In genomic region chr1:65535674-65536073, GRCm38 (mm10) we compare ENCODE assay signal across 19 mouse cellular contexts.
DNase-seq lines count a peak whose midpoint lies in the region; ATAC-seq and TF ChIP-seq lines count a peak whose summit lies in the region.
"Had no signal": no experiment of that assay in that cellular context is flagged by ENCODE, and none has a peak within 500 bp of the region (broad histone marks: within the 10 kb centered on the region; RNA-seq: fewer than 3 reads in every experiment).

No protein-coding gene starts in this region.

- WGBS in hindbrain, embryonic 11.5 days, result 59% methylated on average over 3 of the region's 3 CpGs
- 69% methylated on average over 3 of the region's 3 CpGs for WGBS in hindbrain, embryonic 16.5 days
- WGBS in lung, embryonic 15.5 days, result 44% methylated on average over 3 of the region's 3 CpGs
- 25% methylated on average over 3 of the region's 3 CpGs for WGBS in embryonic facial prominence, embryonic 14.5 days

- H3K4me3 ChIP-seq in hindbrain, embryonic 11.5 days (ENCODE audit: low read depth, low read length), result no peak overlapping the region
- H3K4me3 ChIP-seq in hindbrain, embryonic 16.5 days (ENCODE audit: low read length), result no peak overlapping the region
- no peak overlapping the region for H3K4me3 ChIP-seq in lung, embryonic 15.5 days
- H3K4me3 ChIP-seq in embryonic facial prominence, embryonic 14.5 days (ENCODE audit: low read depth, low read length), result no peak overlapping the region
- H3K4me3 ChIP-seq in gastrocnemius, adult 2 months, result no peak overlapping the region
- H3K4me3 ChIP-seq: forebrain, embryonic 13.5 days; layer of hippocampus, adult 2 months; megakaryocyte, embryonic 14.5 days; stomach, embryonic 15.5 days had no signal

- H3K9me3 ChIP-seq in hindbrain, embryonic 11.5 days (ENCODE audit: control insufficient read depth, low read length), result no peaks in the 10 kb centered on the region
- H3K9me3 ChIP-seq in hindbrain, embryonic 16.5 days (ENCODE audit: control insufficient read depth, low read length), result no peaks in the 10 kb centered on the region
- no peaks in the 10 kb centered on the region for H3K9me3 ChIP-seq in lung, embryonic 15.5 days
- no peaks in the 10 kb centered on the region for H3K9me3 ChIP-seq in embryonic facial prominence, embryonic 14.5 days (ENCODE audit: control insufficient read depth, low read length)
- H3K9me3 ChIP-seq: forebrain, embryonic 13.5 days; megakaryocyte, embryonic 14.5 days; stomach, embryonic 15.5 days had no signal

- no peaks in the 10 kb centered on the region for H3K36me3 ChIP-seq in hindbrain, embryonic 11.5 days (ENCODE audit: control insufficient read depth, insufficient read depth, low read length)
- no peaks in the 10 kb centered on the region for H3K36me3 ChIP-seq in hindbrain, embryonic 16.5 days (ENCODE audit: control insufficient read depth, insufficient read depth, low read length)
- no peaks in the 10 kb centered on the region for H3K36me3 ChIP-seq in lung, embryonic 15.5 days
- H3K36me3 ChIP-seq in embryonic facial prominence, embryonic 14.5 days (ENCODE audit: control insufficient read depth, insufficient read depth, low read length), result no peaks in the 10 kb centered on the region
- H3K36me3 ChIP-seq: stomach, embryonic 15.5 days had no signal

- intact Hi-C loops in gastrocnemius, adult 2 months (cut with DNase I), result no loop called here

- H3K4me2 ChIP-seq in hindbrain, embryonic 11.5 days (replicated peaks; ENCODE audit: low read depth, low read length), result no peak overlapping the region
- no peak overlapping the region for H3K4me2 ChIP-seq in hindbrain, embryonic 16.5 days (ENCODE audit: low read length)
- no peak overlapping the region for H3K4me2 ChIP-seq in lung, embryonic 15.5 days
- H3K4me2 ChIP-seq in embryonic facial prominence, embryonic 14.5 days (ENCODE audit: low read depth, low read length), result no peak overlapping the region
- H3K4me2 ChIP-seq: forebrain, embryonic 13.5 days; liver, embryonic 11.5 days; stomach, embryonic 15.5 days had no signal

- H3K9ac ChIP-seq in hindbrain, embryonic 11.5 days (ENCODE audit: low read depth, low read length), result no peak overlapping the region
- no peak overlapping the region for H3K9ac ChIP-seq in hindbrain, embryonic 16.5 days (ENCODE audit: low read depth, low read length)
- H3K9ac ChIP-seq in lung, embryonic 15.5 days, result no peak overlapping the region
- no peak overlapping the region for H3K9ac ChIP-seq in embryonic facial prominence, embryonic 14.5 days (ENCODE audit: low read depth, low read length)
- H3K9ac ChIP-seq: forebrain, embryonic 13.5 days; stomach, embryonic 15.5 days had no signal

- no peak overlapping the region for H3K27ac ChIP-seq in hindbrain, embryonic 11.5 days (ENCODE audit: low read depth, low read length)
- no peak overlapping the region for H3K27ac ChIP-seq in hindbrain, embryonic 16.5 days (ENCODE audit: low read depth, low read length)
- no peak overlapping the region for H3K27ac ChIP-seq in lung, embryonic 15.5 days
- H3K27ac ChIP-seq in embryonic facial prominence, embryonic 14.5 days (replicated peaks; ENCODE audit: low read depth, low read length), result no peak overlapping the region
- no peak overlapping the region for H3K27ac ChIP-seq in gastrocnemius, adult 2 months
- H3K27ac ChIP-seq: forebrain, embryonic 13.5 days; layer of hippocampus, adult 2 months; stomach, embryonic 15.5 days had no signal

- no peaks in the 10 kb centered on the region for H3K27me3 ChIP-seq in hindbrain, embryonic 11.5 days (ENCODE audit: control insufficient read depth, insufficient read depth, low read length)
- no peaks in the 10 kb centered on the region for H3K27me3 ChIP-seq in hindbrain, embryonic 16.5 days (replicated peaks; ENCODE audit: control insufficient read depth, insufficient read depth, low read length)
- H3K27me3 ChIP-seq in lung, embryonic 15.5 days, result no peaks in the 10 kb centered on the region
- no peaks in the 10 kb centered on the region for H3K27me3 ChIP-seq in embryonic facial prominence, embryonic 14.5 days (replicated peaks; ENCODE audit: control insufficient read depth, insufficient read depth, low read length)
- H3K27me3 ChIP-seq: forebrain, embryonic 13.5 days; megakaryocyte, embryonic 14.5 days; stomach, embryonic 15.5 days had no signal

- peak; percentile 4 for DNase-seq in hindbrain, embryonic 11.5 days (ENCODE audit: low spot score)
- no peak for DNase-seq in lung, postnatal 4 days
- DNase-seq in embryo, embryonic 10 days (ENCODE audit: low spot score), result peak; percentile 25
- DNase-seq in embryonic facial prominence, embryonic 14.5 days (ENCODE audit: low spot score), result peak; percentile 33
- DNase-seq in gastrocnemius, adult 2 months, result no peak
- no peak for DNase-seq in adrenal gland, postnatal 25 days
- DNase-seq: adrenal gland, postnatal 10 days; gastrocnemius, postnatal 25 days; kidney, postnatal 14 days; thymus, adult 18-20 months had no signal

- H3K4me1 ChIP-seq in hindbrain, embryonic 11.5 days (replicated peaks; ENCODE audit: control insufficient read depth, insufficient read depth, low read length), result no peaks in the 10 kb centered on the region
- no peaks in the 10 kb centered on the region for H3K4me1 ChIP-seq in hindbrain, embryonic 16.5 days (ENCODE audit: control insufficient read depth, insufficient read depth, low read depth, low read length)
- no peaks in the 10 kb centered on the region for H3K4me1 ChIP-seq in lung, embryonic 15.5 days
- H3K4me1 ChIP-seq in embryonic facial prominence, embryonic 14.5 days (ENCODE audit: control insufficient read depth, insufficient read depth, low read length), result 0 out of 2 replicates have a peak, but pooled peaks cover 3% of the 10 kb centered on the region
- H3K4me1 ChIP-seq: forebrain, embryonic 13.5 days; megakaryocyte, embryonic 14.5 days; stomach, embryonic 15.5 days had no signal

- no peak; the same call in 1 of the 2 replicates for ATAC-seq in hindbrain, embryonic 11.5 days (ENCODE audit: low FRiP score)
- ATAC-seq in hindbrain, embryonic 16.5 days, result no peak
- ATAC-seq in lung, embryonic 15.5 days (ENCODE audit: borderline replicate concordance, extremely low read depth, low FRiP score, low TSS enrichment), result peak; percentile 23; the same call in 1 of the 2 replicates
- ATAC-seq in embryonic facial prominence, embryonic 14.5 days (ENCODE audit: low read depth), result no peak
- ATAC-seq: activated CD4-positive, CD25-positive, alpha-beta regulatory T cell, adult 4 months; forebrain, embryonic 13.5 days; inflammation-experienced regulatory T-cells, adult 6 months had no signal

- no peak for TF ChIP-seq CTCF in gastrocnemius, adult 2 months (IDR thresholded peaks at IDR 0.05)

Comparison
In these comparisons a context has a peak if more than half of its experiments do, and no peak if none do; other contexts are left out.
1. DNase-seq: peak in hindbrain, embryonic 11.5 days (single experiment), embryo, embryonic 10 days (single experiment) and embryonic facial prominence, embryonic 14.5 days (single experiment); none in lung, postnatal 4 days (0 of 2), gastrocnemius, adult 2 months (single experiment) and adrenal gland, postnatal 25 days (single experiment).